ENCODE assay signal across 8 mouse cellular contexts in genomic region chr1:152520798-152521575, GRCm38 (mm10).
DNase-seq lines count a peak whose midpoint lies in the region; ATAC-seq lines count a peak whose summit lies in the region.

No protein-coding gene starts in this region.

- peak; percentile 44 for DNase-seq in left cerebral cortex, adult 11 months (ENCODE audit: low spot score)
- DNase-seq in left cerebral cortex, postnatal 36 days (ENCODE audit: low spot score in 2 of 2), result no peak
- DNase-seq in NIH3T3 (ENCODE audit: low read depth), result peak; percentile 80
- peak; percentile 81 for DNase-seq in embryo, embryonic 10 days (ENCODE audit: low spot score)
- DNase-seq in heart, postnatal 4 days, result peak; percentile 80
- peak; percentile 46 to 76 for DNase-seq in left cerebral cortex, postnatal 10 days (ENCODE audit: extremely low spot score in 1 of 2, low spot score in 2 of 2)
- peak; percentile 76 for DNase-seq in midbrain, embryonic 14.5 days
- DNase-seq in thymus, postnatal 14 days, result peak; percentile 77

- peaks cover 5% of the 10 kb centered on the region for H3K36me3 ChIP-seq in midbrain, embryonic 14.5 days (ENCODE audit: control insufficient read depth, insufficient read depth, low read length)

- H3K27me3 ChIP-seq in midbrain, embryonic 14.5 days (ENCODE audit: control insufficient read depth, insufficient read depth, low read length), result no peaks in the 10 kb centered on the region

- peak; percentile 46; the same call in 1 of the 2 replicates for ATAC-seq in midbrain, embryonic 14.5 days (ENCODE audit: low FRiP score, low TSS enrichment)

- H3K4me3 ChIP-seq in midbrain, embryonic 14.5 days (replicated peaks; ENCODE audit: low read depth, low read length), result no peak overlapping the region

- WGBS in midbrain, embryonic 14.5 days, result 73% methylated on average over 16 of the region's 16 CpGs

- H3K4me1 ChIP-seq in midbrain, embryonic 14.5 days (ENCODE audit: control insufficient read depth, insufficient read depth, low read length), result no peaks in the 10 kb centered on the region

- no peak overlapping the region for H3K9ac ChIP-seq in midbrain, embryonic 14.5 days (replicated peaks; ENCODE audit: low read length)

- no peaks in the 10 kb centered on the region for H3K9me3 ChIP-seq in midbrain, embryonic 14.5 days (ENCODE audit: control insufficient read depth, low read length)

- intact Hi-C loops in left cerebral cortex, postnatal 36 days (cut with DNase I), result loop anchor here (5.0 to 10.0 kb wide), 2 partner anchors 246 to 314 kb away; partner anchors contain the start of genes Arpc5 and Rgl1
- intact Hi-C loops in left cerebral cortex, postnatal 10 days (cut with DNase I), result loop anchor here (5.0 to 10.0 kb wide), 2 partner anchors 246 to 324 kb away; partner anchors contain the start of genes Arpc5 and Rgl1

- H3K4me2 ChIP-seq in midbrain, embryonic 14.5 days (ENCODE audit: low read length), result no peak overlapping the region

- H3K27ac ChIP-seq in midbrain, embryonic 14.5 days (replicated peaks; ENCODE audit: low read depth, low read length), result no peak overlapping the region

Comparison
In these comparisons a context has a peak if more than half of its experiments do, and no peak if none do; other contexts are left out.
1. DNase-seq: peak in left cerebral cortex, adult 11 months (single experiment), NIH3T3 (single experiment), embryo, embryonic 10 days (single experiment), heart, postnatal 4 days (single experiment), left cerebral cortex, postnatal 10 days (2 of 2), midbrain, embryonic 14.5 days (single experiment) and thymus, postnatal 14 days (single experiment); none in left cerebral cortex, postnatal 36 days (0 of 2).